Mouse (Mus musculus) liver, postnatal 0 days (tissue): ENCODE data around the gene Sgms1. TPM values are rescaled to one million over a fixed set of nuclear protein-coding genes. Genes with fewer than 3 reads are reported as not detected.
"Not testable (repeated sequence)": the region's sequence is repeated elsewhere in the genome, so short reads cannot be mapped to it uniquely, and the experiment has no call there.

Source experiments
- ATAC-seq: fragments of 200-750 bp; cut with Nextera tagmentation; 2 replicates; pipeline ENCODE4 v1.8.0; 2017; ENCODE audit warnings: mild to moderate bottlenecking, moderate library complexity
- DNase-seq: peaks from one replicate; pipeline ENCODE4 v3.0.0-alpha.2; 2016
- H3K27ac ChIP-seq: fragments of 300-500 bp; sonication (generic); 2 replicates; pipeline ENCODE4 v1.5.1; 2014; ENCODE audit warnings: antibody characterized with exemption, moderate library complexity, mild to moderate bottlenecking, low read depth
- H3K27me3 ChIP-seq: fragments of 300-500 bp; sonication (generic); 2 replicates; pipeline ENCODE4 v1.6.1; 2014; ENCODE audit warnings: low read length, control low read depth, mixed read lengths; ENCODE audit not compliant: insufficient read depth
- H3K36me3 ChIP-seq: fragments of 300-500 bp; sonication (generic); replicated peaks from 2 replicates; pipeline ENCODE4 v1.6.1; 2014; ENCODE audit warnings: mild to moderate bottlenecking, control low read depth, low read length, moderate library complexity, mixed read lengths; ENCODE audit not compliant: insufficient read depth
- H3K4me1 ChIP-seq: fragments of 300-500 bp; sonication (generic); 2 replicates; pipeline ENCODE4 v1.6.1; 2014; ENCODE audit warnings: antibody characterized with exemption, mild to moderate bottlenecking, control low read depth; ENCODE audit not compliant: insufficient read depth
- H3K4me2 ChIP-seq: fragments of 300-500 bp; sonication (generic); 2 replicates; pipeline ENCODE4 v1.6.1; 2014; ENCODE audit warnings: low read depth, mild to moderate bottlenecking, low read length, moderate library complexity, mixed read lengths
- H3K4me3 ChIP-seq: fragments of 300-500 bp; sonication (generic); 2 replicates; pipeline ENCODE4 v1.5.1; 2014; ENCODE audit warnings: low read depth, low read length
- H3K9ac ChIP-seq: fragments of 300-500 bp; sonication (generic); replicated peaks from 2 replicates; pipeline ENCODE4 v1.6.1; 2014; ENCODE audit warnings: mild to moderate bottlenecking, moderate library complexity
- H3K9me3 ChIP-seq: fragments of 300-500 bp; sonication (generic); 2 replicates; pipeline ENCODE4 v1.6.1; 2016; ENCODE audit warnings: mild to moderate bottlenecking, control low read depth, low read length, mixed read lengths
- CTCF ChIP-seq: sonication (generic); IDR thresholded peaks from 2 replicates; pipeline ENCODE4 v1.5.1; 2016; ENCODE audit warnings: antibody characterized with exemption, low read depth
- EP300 ChIP-seq: IDR thresholded peaks from 2 replicates; pipeline ENCODE4 v1.6.1; 2016; ENCODE audit warnings: antibody characterized with exemption, low read depth, mild to moderate bottlenecking
- WGBS: fragments of 180-500 bp; shearing (Covaris S2); extraction: QIAGEN DNeasy Blood & Tissue Kit; methylation state at CpG from one replicate; pipeline ENCODE4 v1.1.7; 2014; ENCODE audit not compliant: insufficient replicate concordance; 5-methylcytosine and 5-hydroxymethylcytosine counted together
- polyA plus RNA-seq: library from polyadenylated mRNA; unstranded; fragments of >200 nt; fragmentation: Nextera tagmentation; extraction: Ambion mirVana; gene quantifications from 2 replicates; pipeline ENCODE4 v1.2.1, GENCODE M21; 2015

Sgms1 gene
- polyA plus RNA-seq, 1 experiment from 2014 or later, result 16.0 TPM

DNA sequence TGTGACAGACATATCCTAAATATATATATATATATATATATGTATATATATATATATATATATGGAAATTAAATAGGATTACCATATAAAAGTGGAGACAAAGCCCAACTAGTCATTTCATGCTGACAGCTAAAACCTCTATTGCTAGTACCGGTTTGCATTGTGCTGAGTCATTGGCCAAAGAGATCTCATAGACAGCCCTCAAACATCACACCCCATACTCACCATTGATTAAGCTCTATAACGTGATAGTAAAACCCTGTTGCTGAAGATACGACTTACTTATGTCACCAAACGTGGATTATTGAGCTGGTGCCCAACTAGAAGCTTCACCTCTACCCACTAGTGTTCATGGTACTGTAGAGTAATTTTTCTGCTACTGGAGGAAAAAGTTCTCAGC lies 298.7 kb downstream of the Sgms1 start:
- no peaks in the 10 kb centered on the region for H3K9me3 ChIP-seq
- ATAC-seq (no peak), DNase-seq (no peak)
- 79% methylated on average over 4 of the region's 4 CpGs for WGBS
- TF ChIP-seq EP300 (no peak), CTCF (no peak)
- H3K9ac ChIP-seq, result no peak overlapping the region
- no peak overlapping the region for H3K4me2 ChIP-seq
- H3K4me1 ChIP-seq, result no peaks in the 10 kb centered on the region
- H3K27ac ChIP-seq, result no peak overlapping the region
- H3K4me3 ChIP-seq, result no peak overlapping the region
- no peaks in the 10 kb centered on the region; the same call in 1 of the 2 replicates for H3K36me3 ChIP-seq
- H3K27me3 ChIP-seq, result no peaks in the 10 kb centered on the region

DNA sequence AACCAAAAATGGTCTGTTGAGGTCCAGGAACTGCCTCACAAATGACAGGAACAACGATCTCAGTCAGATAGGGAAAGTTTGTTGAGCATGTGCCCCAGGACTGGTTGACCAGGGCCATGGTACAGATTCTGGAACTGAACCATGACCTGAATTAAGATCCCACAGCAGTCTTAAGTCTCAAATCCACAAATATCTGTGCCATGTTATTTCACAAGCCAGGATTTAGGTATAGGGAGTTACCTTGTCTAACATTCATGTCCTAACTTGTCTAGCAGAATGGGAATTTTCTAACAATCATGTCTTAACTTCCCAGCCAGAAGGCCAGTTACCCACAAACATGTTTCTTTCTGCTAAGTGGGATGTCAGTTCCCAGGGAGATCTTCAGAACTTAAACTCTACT lies 300.9 kb downstream of the Sgms1 start:
- DNase-seq, result no peak
- no peaks in the 10 kb centered on the region for H3K4me1 ChIP-seq
- no peak overlapping the region for H3K4me2 ChIP-seq
- no peaks in the 10 kb centered on the region for H3K9me3 ChIP-seq
- no peak for ATAC-seq
- WGBS, result 81% methylated on average over 1 of the region's 1 CpGs
- TF ChIP-seq CTCF (no peak), EP300 (no peak)
- no peaks in the 10 kb centered on the region for H3K27me3 ChIP-seq
- no peaks in the 10 kb centered on the region for H3K36me3 ChIP-seq
- no peak overlapping the region for H3K4me3 ChIP-seq
- H3K9ac ChIP-seq, result no peak overlapping the region
- no peak overlapping the region for H3K27ac ChIP-seq

DNA sequence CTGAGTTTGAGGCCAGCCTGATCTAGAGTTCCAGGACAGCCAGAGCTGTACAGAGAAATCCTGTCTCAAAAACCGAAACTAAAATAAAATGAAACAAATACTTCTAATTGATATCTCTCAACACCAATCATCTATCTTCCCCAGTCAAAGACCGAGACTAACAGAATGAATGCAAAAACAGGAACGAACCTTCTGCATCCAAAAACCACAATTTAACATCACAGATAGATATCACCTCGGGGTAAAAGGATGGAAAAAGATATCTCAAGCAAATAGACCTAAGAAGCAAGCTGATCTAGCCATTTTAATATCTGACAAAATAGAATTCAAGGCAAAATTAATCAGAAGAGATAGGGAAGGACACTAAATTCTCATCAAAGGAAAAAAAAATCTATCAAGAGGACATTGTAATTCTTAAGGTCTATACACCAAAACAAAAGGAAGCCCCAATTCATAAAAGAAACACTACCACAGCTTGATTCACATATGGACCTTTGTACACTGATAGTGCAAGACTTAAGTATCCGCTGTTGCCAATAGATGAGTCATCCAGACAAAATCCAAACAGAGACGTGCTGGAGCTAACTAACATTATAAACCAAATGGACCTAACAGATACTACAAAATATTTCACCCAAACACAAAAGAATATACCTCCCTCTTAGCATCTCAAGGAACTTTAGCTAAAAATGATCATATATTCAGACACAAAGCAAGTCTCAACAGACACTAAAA lies 301.6 kb downstream of the Sgms1 start:
- WGBS, result 63% methylated on average over 6 of the region's 6 CpGs
- DNase-seq (no peak), ATAC-seq (no peak)
- Histone ChIP-seq H3K4me1 (no peaks in the 10 kb centered on the region), H3K36me3 (no peaks in the 10 kb centered on the region), H3K9ac (no peak overlapping the region), H3K4me2 (no peak overlapping the region), H3K4me3 (no peak overlapping the region), H3K27me3 (no peaks in the 10 kb centered on the region), H3K27ac (no peak overlapping the region), H3K9me3 (no peaks in the 10 kb centered on the region)
- TF ChIP-seq CTCF (no peak), EP300 (no peak)

DNA sequence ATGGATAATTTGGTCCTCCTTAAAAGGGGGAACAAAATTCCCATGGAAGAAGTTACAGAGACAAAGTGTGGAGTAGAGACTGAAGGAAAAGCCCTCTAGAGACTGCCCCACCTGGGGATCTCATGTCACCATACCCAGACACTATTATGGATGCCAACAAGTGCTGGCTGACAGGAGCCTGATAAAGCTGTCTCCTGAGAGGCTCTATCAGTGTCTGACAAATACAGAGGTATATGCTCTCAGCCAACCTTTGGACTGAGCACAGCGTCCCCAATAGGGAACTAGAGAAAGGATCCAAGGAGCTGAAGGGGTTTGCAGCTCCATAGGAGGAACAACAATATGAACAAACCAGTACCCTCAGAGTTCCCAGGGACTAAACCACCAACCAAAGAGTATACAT lies 304.7 kb downstream of the Sgms1 start:
- H3K27ac ChIP-seq, H3K27me3 ChIP-seq, H3K4me3 ChIP-seq, ATAC-seq, H3K9ac ChIP-seq, H3K36me3 ChIP-seq, H3K4me1 ChIP-seq, DNase-seq, H3K9me3 ChIP-seq, H3K4me2 ChIP-seq: not testable (repeated sequence)
- 79% methylated on average over 1 of the region's 1 CpGs for WGBS

Other genes starting within 250 kb of the Sgms1 start
- 73.3 and 76.3 TPM in 2 replicates for gene Rpl9-ps6, start 76.9 kb upstream of the Sgms1 start, polyA plus RNA-seq
- 63.7 and 71.9 TPM in 2 replicates for gene Minpp1, start 96.1 kb upstream of the Sgms1 start, polyA plus RNA-seq
- 29.6 and 35.5 TPM in 2 replicates for gene Papss2, start 206.1 kb upstream of the Sgms1 start, polyA plus RNA-seq